Mouse (Mus musculus) B cell, adult 67 days (primary cell): ENCODE results near the gene Shmt1. TPM values are rescaled to one million over a fixed set of nuclear protein-coding genes. Genes with fewer than 3 reads are reported as not detected.

Experiments used
- total RNA-seq, 2 experiments: library from RNA; stranded (reverse); gene quantifications; 4 replicates each; pipeline ENCODE4 v1.2.4; 2023

The Shmt1 gene
- total RNA-seq, result 1 to 10 TPM; 5.1 to 9.1 TPM

GRCm38 (mm10) chr11:60811618-60812017, at the start of gene Shmt1:
Gene Shmt1 (minus strand): TSS chr11:60811718.

GRCm38 (mm10) chr11:60830433-60831052, 19.0 kb upstream of the Shmt1 start, which contains the start of gene Dhrs7b:
Gene Dhrs7b (plus strand): TSS chr11:60830631.

GRCm38 (mm10) chr11:60776829-60777740, 34.4 kb downstream of the Shmt1 start, which contains the start of the genes Top3a and Smcr8:
Gene Top3a (minus strand): TSS chr11:60777365.
Gene Smcr8 (plus strand): TSS chr11:60777524.

Other genes starting within 250 kb of the Shmt1 start
- gene Llgl1, start 112.0 kb downstream of the Shmt1 start, total RNA-seq, result 10 to 100 TPM; 32.8 to 38.4 TPM
- 100 to 1,000 TPM; 220 to 235 TPM for gene Flii, start 84.5 kb downstream of the Shmt1 start, total RNA-seq
- 1 to 10 TPM; 7.4 to 9.9 TPM for gene Mief2, start 83.3 kb downstream of the Shmt1 start, total RNA-seq
- 10 to 100 TPM; 24.8 to 32.8 TPM for gene Top3a, start 34.4 kb downstream of the Shmt1 start, total RNA-seq
- gene Smcr8, start 34.2 kb downstream of the Shmt1 start, total RNA-seq, result 10 to 100 TPM; 94.3 to 96.8 TPM
- gene Dhrs7b, start 18.9 kb upstream of the Shmt1 start, total RNA-seq, result 10 to 100 TPM; 13.4 to 17.6 TPM
- gene Tmem11, start 67.6 kb upstream of the Shmt1 start, total RNA-seq, result 10 to 100 TPM; 22.7 to 23.6 TPM
- 10 to 100 TPM; 22.6 to 25.7 TPM for gene Natd1, start 103.0 kb upstream of the Shmt1 start, total RNA-seq
- gene Map2k3, start 120.3 kb upstream of the Shmt1 start, total RNA-seq, result 10 to 100 TPM; 32.4 to 38.2 TPM
- not detected for gene Kcnj12, start 210.8 kb upstream of the Shmt1 start, total RNA-seq